Mouse (Mus musculus): ENCODE results near the gene Rhox3g.
"Not testable (repeated sequence)": the region's sequence is repeated elsewhere in the genome, so short reads cannot be mapped to it uniquely, and the experiment has no call there.

Rhox3g gene

GRCm38 (mm10) chrX:37628512-37628911, at the start of gene Rhox3g:
Gene Rhox3g (minus strand): TSS chrX:37628612.
- DNase-seq (ENCODE audit: low read depth): not testable (repeated sequence)

GRCm38 (mm10) chrX:37673177-37673576, 44.8 kb upstream of the Rhox3g start, which contains the start of gene Rhox2h:
Gene Rhox2h (minus strand): TSS chrX:37673277.
- DNase-seq (ENCODE audit: low read depth): not testable (repeated sequence)

- not testable (repeated sequence) for DNase-seq (ENCODE audit: low read depth)
These were observed 40.3 kb upstream of the Rhox3g start, which contains the start of gene Rhox3h for GRCm38 (mm10) chrX:37668664-37669063. Gene Rhox3h (minus strand): TSS chrX:37668764.

GRCm38 (mm10) chrX:37651227-37651626, 22.8 kb upstream of the Rhox3g start, which contains the start of gene Rhox4g:
Gene Rhox4g (minus strand): TSS chrX:37651327.
- DNase-seq (ENCODE audit: low read depth): not testable (repeated sequence)

GRCm38 (mm10) chrX:37643370-37643769, 15.0 kb upstream of the Rhox3g start, which contains the start of gene Rhox2g:
Gene Rhox2g (minus strand): TSS chrX:37643470.
- not testable (repeated sequence) for DNase-seq (ENCODE audit: low read depth)

- not testable (repeated sequence) for DNase-seq (ENCODE audit: low read depth)
These were observed 20.8 kb downstream of the Rhox3g start, which contains the start of gene Rhox4f for GRCm38 (mm10) chrX:37607604-37608003. Gene Rhox4f (minus strand): TSS chrX:37607704.

- DNase-seq (ENCODE audit: low read depth): not testable (repeated sequence)
These were observed 47.7 kb downstream of the Rhox3g start, which contains the start of gene Rhox3f for GRCm38 (mm10) chrX:37580692-37581091. Gene Rhox3f (plus strand): TSS chrX:37580992.

Data from NIH3T3 (cell line).